Mouse (Mus musculus): ENCODE results near the gene Tfdp1. TPM values are rescaled to one million over a fixed set of nuclear protein-coding genes. Genes with fewer than 3 reads are reported as not detected.

Gene Tfdp1
- total and polyA plus RNA-seq, 3 experiments = 143 to 331 (median 256) TPM

DNA sequence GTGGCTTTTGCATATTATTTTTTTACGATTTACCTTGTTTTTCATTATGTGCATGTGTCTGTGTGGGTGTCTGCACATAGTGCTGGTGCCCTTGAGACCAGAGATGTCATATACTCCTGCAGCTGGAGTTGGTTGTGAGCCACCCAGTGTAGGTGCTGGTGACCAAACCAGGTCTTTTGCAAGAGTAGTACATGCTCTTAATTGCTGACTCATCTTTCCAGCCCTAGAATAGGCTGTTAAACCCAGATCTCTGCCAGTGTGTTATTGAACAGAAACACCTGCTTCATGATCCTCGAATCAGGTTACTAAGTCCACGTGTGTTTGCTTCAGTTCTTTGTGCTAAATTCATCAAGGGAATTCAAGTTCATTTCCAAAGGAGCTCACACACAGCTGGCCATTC is 23.6 kb upstream of the Tfdp1 start:
- Histone ChIP-seq H3K9ac (ENCODE audit: control insufficient read depth, low read depth, low read length, poor library complexity, severe bottlenecking) (no peak overlapping the region), H3K4me3 (ENCODE audit: control insufficient read depth in 1 of 2, insufficient read depth in 1 of 2, low read depth in 2 of 2, low read length in 2 of 2) (no peak overlapping the region), H3K79me2 (ENCODE audit: control insufficient read depth, insufficient read depth, low read length, poor library complexity) (no peaks in the 10 kb centered on the region), H3K9me3 (replicated peaks; ENCODE audit: insufficient read depth, low read length) (no peaks in the 10 kb centered on the region), H3K36me3 (ENCODE audit: control insufficient read depth in 1 of 2, insufficient read depth in 2 of 2, low read length in 2 of 2) (no peaks in the 10 kb centered on the region), H3K4me1 (ENCODE audit: control insufficient read depth in 1 of 2, insufficient read depth in 2 of 2, low read length in 2 of 2) (no peaks in the 10 kb centered on the region), H3K27ac (ENCODE audit: control insufficient read depth, low read depth, low read length) (no peak overlapping the region), H3K27me3 (ENCODE audit: control insufficient read depth in 1 of 2, insufficient read depth in 2 of 2, low read length in 2 of 2) (no peaks in the 10 kb centered on the region)
- DNase-seq (ENCODE audit: low read depth, low spot score) = no peak
- no peak for TF ChIP-seq TCF12 (IDR thresholded peaks at IDR 0.05; ENCODE audit: low read depth, low read length)
- no peak for TF ChIP-seq SMC3 (IDR thresholded peaks at IDR 0.05; ENCODE audit: low read depth, low read length)
- TF ChIP-seq POLR2AphosphoS2 (IDR thresholded peaks at IDR 0.05; ENCODE audit: low read length) = no peak
- no peak for TF ChIP-seq RAD21 (IDR thresholded peaks at IDR 0.05; ENCODE audit: low read depth, low read length)
- no peak for TF ChIP-seq MYB (IDR thresholded peaks at IDR 0.05; ENCODE audit: low read depth, low read length)
- no peak for TF ChIP-seq ETS1 (IDR thresholded peaks at IDR 0.05; ENCODE audit: low read depth, low read length)
- TF ChIP-seq ELF1 (IDR thresholded peaks at IDR 0.05; ENCODE audit: low read depth, low read length) = no peak
- no peak for TF ChIP-seq POLR2A (IDR thresholded peaks at IDR 0.05; ENCODE audit: control insufficient read depth in 1 of 2, insufficient read depth in 1 of 2, low read depth in 1 of 2, low read length in 2 of 2, poor library complexity in 1 of 2)
- no peak for TF ChIP-seq ZMIZ1 (IDR thresholded peaks at IDR 0.05; ENCODE audit: low read depth, low read length)
- no peak for TF ChIP-seq ZC3H11A (IDR thresholded peaks at IDR 0.05; ENCODE audit: low read depth, low read length)
- no peak for TF ChIP-seq ZNF384 (IDR thresholded peaks at IDR 0.05; ENCODE audit: low read depth, low read length)
- no peak for TF ChIP-seq USF1 (IDR thresholded peaks at IDR 0.05; ENCODE audit: low read depth, low read length)
- no peak for TF ChIP-seq MYC (IDR thresholded peaks at IDR 0.05; ENCODE audit: low read depth, low read length)
- TF ChIP-seq BHLHE40 (IDR thresholded peaks at IDR 0.05; ENCODE audit: borderline replicate concordance, low read depth, low read length) = no peak
- no peak for TF ChIP-seq GABPA (IDR thresholded peaks at IDR 0.05; ENCODE audit: low read depth, low read length)
- no peak for TF ChIP-seq TAL1 (IDR thresholded peaks at IDR 0.05; ENCODE audit: low read length)

DNA sequence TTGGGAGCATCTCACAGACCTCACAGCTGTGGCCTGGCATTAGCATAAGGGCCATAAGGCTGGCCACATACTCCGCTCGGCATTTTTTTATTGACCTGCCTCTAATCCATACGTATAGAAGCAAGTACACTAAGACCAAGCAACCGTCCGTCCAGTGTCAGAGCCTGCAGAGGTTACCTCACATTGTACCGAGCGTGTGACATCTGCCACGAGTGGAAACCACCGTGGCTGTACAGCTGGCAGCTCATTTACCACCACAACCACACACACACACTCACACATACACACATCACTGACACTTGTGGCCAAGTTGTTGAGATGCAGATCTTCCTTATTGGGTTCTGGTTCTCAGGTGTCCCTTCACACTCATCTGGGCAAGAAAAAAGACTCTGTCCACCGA is 21.9 kb upstream of the Tfdp1 start:
- Histone ChIP-seq H3K36me3 (ENCODE audit: control insufficient read depth in 1 of 2, insufficient read depth in 2 of 2, low read length in 2 of 2) (no peaks in the 10 kb centered on the region), H3K27me3 (ENCODE audit: control insufficient read depth in 1 of 2, insufficient read depth in 2 of 2, low read length in 2 of 2) (no peaks in the 10 kb centered on the region), H3K79me2 (ENCODE audit: control insufficient read depth, insufficient read depth, low read length, poor library complexity) (no peaks in the 10 kb centered on the region), H3K9me3 (replicated peaks; ENCODE audit: insufficient read depth, low read length) (no peaks in the 10 kb centered on the region), H3K9ac (ENCODE audit: control insufficient read depth, low read depth, low read length, poor library complexity, severe bottlenecking) (no peak overlapping the region), H3K4me3 (ENCODE audit: control insufficient read depth in 1 of 2, insufficient read depth in 1 of 2, low read depth in 2 of 2, low read length in 2 of 2) (no peak overlapping the region), H3K4me1 (ENCODE audit: control insufficient read depth in 1 of 2, insufficient read depth in 2 of 2, low read length in 2 of 2) (no peaks in the 10 kb centered on the region), H3K27ac (ENCODE audit: control insufficient read depth, low read depth, low read length) (no peak overlapping the region)
- TF ChIP-seq MYB (IDR thresholded peaks at IDR 0.05; ENCODE audit: low read depth, low read length) (no peak), MXI1 (IDR thresholded peaks at IDR 0.05; ENCODE audit: low read depth, low read length) (no peak), TAL1 (IDR thresholded peaks at IDR 0.05; ENCODE audit: low read length) (no peak), ZKSCAN1 (IDR thresholded peaks at IDR 0.05; ENCODE audit: low read depth, low read length) (no peak), MAX (IDR thresholded peaks at IDR 0.05; ENCODE audit: low read length) (no peak), ZNF384 (IDR thresholded peaks at IDR 0.05; ENCODE audit: low read depth, low read length) (no peak), JUND (IDR thresholded peaks at IDR 0.05; ENCODE audit: low read depth, low read length) (no peak), BHLHE40 (IDR thresholded peaks at IDR 0.05; ENCODE audit: borderline replicate concordance, low read depth, low read length) (no peak), E2F4 (IDR thresholded peaks at IDR 0.05; ENCODE audit: borderline replicate concordance, low read depth, low read length) (no peak), USF2 (IDR thresholded peaks at IDR 0.05; ENCODE audit: borderline replicate concordance in 1 of 2, insufficient read depth in 1 of 2, low read depth in 1 of 2, low read length in 2 of 2) (no peak), USF1 (IDR thresholded peaks at IDR 0.05; ENCODE audit: low read depth, low read length) (no peak), SMC3 (IDR thresholded peaks at IDR 0.05; ENCODE audit: low read depth, low read length) (no peak), SIN3A (IDR thresholded peaks at IDR 0.05; ENCODE audit: low read length) (no peak), MAFK (IDR thresholded peaks at IDR 0.05; ENCODE audit: borderline replicate concordance, low read depth, low read length) (no peak)
- no peak for DNase-seq (ENCODE audit: low read depth, low spot score)
